Mouse (Mus musculus) embryo, embryonic 10 days (tissue): ENCODE measurements around the gene Rasl11a.

Source experiments
- DNase-seq: peaks from one replicate; pipeline ENCODE4 v3.0.0-alpha.2; 2015; ENCODE audit warnings: low spot score

The Rasl11a gene

DNA sequence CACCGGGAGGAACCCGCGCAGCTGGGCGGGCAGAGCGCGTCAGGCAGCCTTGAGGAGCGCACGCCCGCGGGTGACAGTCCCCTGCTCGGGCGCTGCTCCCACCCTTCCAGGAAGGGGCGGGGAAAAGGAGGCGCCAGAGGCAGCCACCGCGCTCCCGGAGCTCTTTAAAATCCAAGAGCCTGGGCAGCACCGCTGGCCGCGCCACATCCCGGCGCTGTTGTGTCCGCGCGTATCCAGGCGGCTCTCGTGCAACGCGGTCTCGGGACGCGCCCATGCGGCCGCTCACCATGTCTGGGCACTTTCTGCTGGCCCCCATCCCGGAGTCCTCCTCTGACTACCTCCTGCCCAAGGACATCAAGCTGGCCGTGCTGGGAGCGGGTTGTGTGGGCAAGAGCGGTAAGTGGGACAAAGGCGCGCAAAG is at the start of gene Rasl11a:
TSS of gene Rasl11a (plus strand) at position 127 of the 421 bp plus-strand sequence.
- DNase-seq = peak; percentile 89

DNA sequence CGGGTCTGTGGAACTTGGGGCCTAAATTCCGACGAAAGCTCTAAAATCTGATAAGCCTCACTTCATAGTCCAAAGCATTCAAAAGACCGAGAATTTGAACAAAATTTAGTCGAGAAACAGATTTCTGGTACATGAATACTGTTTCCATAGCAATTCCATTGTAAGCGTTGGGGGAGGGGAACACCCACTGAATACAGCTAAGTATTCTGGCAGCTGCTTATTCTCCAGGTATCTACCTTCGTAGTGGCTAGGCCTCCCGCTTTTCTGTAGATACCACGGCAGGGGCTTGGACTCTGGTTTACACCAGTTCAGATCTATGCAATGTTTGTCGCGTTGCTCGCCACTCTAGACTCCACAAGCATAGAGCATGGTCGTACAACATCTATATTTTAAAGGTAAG is 49.1 kb upstream of the Rasl11a start:
- no peak for DNase-seq

DNA sequence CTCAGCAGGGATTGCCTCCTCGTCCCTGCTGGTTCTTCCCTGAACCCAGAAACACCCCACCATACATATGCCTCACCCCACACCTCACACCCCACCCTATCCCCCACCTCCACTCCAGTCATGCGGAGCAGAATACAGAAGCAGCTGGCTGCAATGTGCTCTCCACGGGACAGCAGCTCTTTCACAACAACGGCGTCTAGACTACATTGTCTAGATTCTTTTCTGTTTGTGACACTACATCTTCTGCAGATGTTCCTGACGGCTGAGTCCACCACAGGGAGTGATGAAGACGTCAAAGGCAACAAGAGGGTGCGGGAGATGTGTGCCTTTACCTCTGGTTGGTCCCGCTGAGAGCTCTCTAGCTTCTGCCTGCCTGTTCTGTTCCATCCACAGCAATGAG is 46.8 kb upstream of the Rasl11a start:
- no peak for DNase-seq

DNA sequence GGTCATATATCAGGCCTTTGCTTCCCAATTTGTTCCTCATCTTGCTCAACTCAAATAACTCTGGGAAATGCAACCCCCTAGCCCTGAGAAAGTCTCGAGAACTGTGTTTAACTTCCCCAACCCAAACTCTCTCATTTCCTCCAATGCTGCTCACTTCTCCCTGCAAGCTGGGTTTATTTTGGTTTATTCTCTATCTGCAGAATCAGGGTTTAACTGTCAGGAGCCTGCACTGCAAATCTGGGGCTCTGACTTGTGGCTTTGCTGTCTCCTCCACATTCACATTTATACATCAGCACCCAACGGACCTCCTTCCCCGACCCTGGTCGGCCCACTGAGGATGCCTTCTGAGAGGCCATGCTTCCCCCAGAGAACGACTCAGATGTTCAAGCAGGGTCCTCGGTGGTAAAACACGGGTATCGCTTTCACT is 38.9 kb upstream of the Rasl11a start:
- no peak for DNase-seq

DNA sequence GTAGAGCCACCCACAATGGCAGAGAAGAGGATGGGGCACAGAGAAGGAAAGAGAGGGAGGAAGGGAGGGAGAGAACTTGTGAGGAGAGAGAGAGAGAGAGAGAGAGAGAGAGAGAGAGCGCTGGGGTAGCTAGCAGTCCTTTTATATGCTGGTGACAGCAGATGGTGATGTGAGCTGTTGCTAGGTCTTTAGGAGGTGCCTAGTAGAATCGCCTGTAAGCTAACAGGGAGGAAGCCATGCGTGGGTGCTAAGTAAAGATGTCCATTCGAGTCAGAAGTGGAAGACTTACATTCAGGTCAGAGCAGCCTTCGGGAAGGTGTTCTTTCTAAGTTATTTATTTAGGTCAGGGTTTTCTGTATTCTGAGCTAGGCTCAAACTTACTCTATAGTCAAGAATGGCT is 34.9 kb upstream of the Rasl11a start:
- no peak for DNase-seq

DNA sequence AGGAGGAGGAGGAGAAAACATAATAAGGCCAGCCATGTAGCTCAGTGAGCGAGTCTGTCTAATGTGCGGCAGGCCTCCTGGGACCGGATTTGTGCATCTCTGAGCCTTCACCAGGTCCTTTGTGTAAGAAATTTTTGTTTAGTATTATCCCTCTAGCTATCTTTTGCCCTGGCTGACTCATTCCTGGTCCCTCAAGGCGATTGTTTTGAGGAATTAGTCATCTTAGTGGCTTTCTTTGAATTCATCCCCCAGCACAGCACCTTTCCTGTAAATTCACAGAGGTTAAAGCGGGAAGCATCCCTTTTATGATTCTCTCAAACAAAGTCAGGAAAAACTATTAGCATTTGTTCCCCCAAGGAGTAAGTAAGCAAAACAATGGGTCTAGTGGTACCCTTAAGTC is 32.0 kb upstream of the Rasl11a start:
- DNase-seq = no peak

DNA sequence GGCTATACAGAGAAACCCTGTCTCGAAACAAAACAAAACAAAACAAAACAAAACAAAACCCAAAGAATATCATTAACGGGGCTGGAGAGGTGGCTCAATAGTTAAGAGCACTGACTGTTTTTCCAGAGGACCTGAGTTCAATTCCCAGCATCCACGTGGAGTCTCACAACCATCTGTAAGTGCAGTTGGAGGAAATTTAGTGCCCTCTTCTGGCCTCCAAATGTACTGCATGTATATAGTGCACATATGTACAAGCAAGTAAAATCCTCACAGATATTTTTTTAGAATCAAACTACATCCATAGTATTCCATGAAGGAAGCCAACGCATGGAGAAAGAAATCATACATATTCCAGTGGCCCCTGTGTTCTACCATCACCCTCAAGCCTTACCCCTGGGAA is 31.4 kb upstream of the Rasl11a start:
- DNase-seq = no peak

DNA sequence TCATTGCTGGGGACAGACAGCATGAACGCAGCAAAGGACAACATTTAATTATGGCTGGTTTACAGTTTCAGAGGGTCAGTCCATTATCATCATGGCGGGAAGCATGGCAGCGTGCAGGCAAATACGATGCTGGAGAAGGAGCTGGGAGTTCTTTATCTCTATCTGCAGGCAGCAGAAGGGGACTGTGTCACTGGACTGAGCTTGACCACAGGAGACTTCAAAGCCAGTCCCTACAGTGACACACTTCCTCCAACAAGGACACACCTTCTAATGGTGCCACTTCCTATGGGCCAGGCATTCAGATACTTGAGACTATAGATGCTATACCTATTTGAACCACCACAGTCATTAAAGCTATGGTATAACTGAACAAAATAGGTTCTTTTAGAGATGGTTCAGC is 29.5 kb upstream of the Rasl11a start:
- no peak for DNase-seq

DNA sequence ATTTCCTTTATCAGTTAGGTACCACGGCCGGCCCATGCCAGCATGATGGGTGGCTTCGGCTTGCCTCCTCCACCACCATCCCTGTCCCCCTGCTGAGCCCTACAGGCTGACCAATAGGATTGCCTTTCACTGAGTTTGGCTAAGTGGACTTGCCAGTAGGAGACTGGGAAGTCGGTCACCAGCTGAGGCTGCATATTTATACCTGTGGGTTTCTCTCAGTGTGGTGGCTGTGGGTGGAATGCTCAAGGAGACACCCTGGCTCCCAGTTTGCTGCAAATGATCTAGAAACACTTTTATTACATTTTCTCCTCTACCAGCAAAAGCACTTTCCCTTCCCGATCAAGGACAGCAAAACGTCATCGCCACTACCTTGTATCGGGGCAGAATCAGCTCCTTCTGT is 27.3 kb upstream of the Rasl11a start:
- no peak for DNase-seq

DNA sequence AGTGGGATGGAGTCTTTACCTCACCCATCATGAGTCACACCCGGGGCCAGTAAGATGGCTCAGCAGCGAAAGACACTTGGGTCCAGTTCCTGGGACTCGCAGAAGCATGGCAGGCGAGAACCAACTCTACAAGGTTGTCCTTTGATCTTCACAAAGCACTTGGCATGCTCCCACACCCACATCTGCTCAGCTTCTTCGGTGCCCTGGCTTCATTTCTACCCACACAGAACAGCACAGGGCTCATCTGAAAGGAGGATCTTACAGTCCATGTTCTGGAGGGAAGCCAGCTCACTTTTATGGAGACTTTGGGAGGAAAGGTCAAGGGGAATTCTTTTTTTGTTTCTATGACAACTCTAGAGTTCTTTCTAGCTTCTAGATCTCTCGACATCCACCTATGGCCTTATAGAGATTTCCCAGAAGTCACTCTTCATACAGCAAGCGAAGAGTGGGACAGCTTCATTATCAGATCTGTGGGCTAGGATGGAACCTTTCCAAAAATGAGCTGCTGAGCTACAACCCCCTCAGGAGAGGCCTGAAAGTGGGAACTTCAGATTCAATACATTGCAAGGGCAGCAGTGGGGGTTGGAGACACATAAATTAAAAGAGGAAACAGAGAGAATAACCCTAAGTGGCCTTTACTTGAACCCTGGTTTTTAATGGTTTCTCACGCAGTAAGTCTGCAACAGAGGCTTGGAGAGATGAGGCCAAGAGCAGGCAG is 25.8 kb upstream of the Rasl11a start:
- no peak for DNase-seq

DNA sequence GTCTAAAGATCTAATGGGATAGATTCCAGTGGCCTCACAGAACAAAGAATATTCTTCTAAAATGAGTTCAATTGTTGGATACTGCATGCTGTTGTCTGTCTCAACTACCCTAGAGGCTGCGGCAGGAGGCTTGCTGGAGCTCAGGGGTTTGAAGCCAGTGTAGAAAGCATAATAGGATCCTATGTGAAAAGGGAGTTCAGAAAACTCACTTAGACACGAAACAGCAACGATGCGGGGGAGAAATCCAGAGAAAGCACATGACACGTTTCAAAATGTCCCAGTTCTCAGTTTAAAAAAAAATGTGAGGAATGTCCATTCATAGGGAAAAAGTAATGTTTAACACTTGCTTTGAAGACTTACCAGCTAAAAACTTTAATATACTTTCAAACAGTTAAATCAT is 21.9 kb upstream of the Rasl11a start:
- DNase-seq = no peak

DNA sequence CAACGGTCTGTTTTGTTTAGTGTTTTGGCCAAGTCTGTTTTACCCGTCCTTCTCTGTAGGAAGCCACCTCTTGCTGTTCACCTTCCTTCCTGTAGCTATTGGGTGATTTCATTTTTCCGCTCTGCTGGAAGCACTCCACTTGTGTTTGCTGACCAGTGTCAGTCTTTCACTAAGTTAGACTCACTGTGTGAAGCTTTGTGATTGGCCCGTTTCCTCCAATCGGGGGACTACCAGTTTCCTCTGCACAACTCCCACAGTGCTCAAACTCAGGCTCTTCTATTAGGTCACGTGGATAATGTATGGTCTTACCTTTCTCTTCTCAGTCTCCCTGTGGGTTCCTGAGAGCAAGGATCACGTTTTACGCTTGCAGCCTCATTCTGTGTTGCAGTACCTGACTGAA is 15.3 kb upstream of the Rasl11a start:
- no peak for DNase-seq

DNA sequence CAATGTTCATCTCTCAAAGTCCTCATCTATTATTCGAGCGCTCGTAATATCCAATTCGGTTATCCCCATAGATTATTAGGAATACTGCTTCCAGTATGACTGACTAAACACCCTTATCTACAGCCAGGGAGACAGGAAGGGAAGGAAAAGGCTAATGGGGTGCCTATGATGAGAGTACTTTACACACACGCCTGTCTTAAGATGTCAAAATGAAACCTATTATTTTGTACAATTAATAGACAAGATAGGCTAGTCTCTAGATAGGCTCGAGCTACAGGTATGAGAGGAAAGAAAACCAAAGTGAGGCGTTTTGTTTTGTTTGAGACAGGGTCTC is 12.5 kb upstream of the Rasl11a start:
- DNase-seq = no peak

DNA sequence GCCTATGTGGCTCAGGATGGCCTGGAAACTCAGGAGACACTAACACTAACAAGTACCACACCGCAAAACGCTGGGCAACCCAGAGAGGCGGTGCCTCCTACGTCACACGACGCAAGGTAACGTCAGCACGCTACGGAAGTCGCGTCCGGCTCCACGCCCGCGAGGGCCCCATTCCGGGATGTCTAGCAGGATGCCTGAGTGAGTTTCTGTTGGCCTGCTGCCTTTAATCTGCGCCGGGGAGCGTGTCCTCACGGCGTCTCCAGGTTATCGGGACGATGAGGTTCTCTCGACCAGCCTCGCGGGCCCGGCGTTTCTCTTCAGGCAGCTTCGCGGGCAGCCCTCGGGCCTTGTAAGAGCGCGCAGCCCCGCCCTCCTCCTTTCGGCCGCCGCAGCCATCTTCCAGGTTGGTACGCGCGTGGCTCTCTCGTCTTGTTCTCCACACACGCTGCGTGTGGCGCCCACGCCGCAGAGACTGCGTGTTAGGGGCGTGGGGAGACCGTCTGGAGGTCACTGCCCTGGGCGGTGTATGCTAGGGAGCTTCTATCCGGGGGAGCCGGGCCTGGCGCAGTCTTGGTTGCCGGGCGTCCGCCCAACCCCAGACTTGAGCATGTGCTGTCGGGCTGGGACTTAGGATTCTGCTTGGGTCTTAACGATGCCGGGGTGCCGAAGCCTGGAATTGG is 12.0 kb upstream of the Rasl11a start, which contains the start of gene Rpl21:
TSS of gene Rpl21 (plus strand) at position 122 of the 680 bp plus-strand sequence.
- DNase-seq = peak; percentile 99

DNA sequence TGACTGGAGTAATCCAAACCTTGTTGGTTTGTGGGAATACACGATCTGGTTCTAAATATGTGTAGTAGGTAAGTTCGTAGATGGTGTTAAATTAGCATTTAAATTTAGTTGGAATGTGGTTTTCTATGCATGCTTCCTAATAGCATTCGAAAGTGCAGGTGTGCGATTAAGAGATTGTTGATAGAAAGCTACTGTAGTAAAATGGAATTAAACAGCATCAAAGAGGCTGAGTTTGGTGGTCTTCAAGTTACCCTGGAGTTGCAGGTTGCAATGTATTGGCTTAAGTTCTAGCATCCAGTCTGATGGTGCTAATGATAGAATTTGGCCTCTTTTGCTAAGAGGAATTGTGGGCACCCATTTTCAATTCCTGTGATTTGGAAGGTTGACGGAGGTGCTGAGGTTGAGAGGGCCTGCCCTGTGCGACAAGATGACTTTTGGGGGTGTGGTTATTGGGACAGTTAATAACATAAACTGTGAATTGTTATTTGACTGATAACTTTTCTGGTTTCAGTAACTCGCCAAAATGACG is 11.1 kb upstream of the Rasl11a start:
- DNase-seq = no peak

DNA sequence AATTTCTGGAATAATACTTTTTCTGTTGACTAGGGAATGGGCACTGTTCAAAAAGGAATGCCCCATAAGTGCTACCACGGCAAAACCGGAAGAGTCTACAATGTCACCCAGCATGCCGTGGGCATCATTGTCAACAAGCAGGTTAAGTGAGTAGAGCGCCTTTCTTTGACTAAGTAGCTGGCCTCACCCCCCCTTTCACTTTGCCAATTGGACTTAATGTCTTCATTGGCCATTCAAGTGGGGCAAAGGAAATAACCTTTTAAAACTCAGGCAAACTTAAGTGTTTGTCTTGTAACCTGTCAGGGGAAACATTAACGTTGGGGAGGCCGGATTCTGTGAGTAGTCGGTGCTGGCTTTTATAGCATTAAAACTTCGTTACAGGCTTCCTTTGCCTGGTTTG is 9.9 kb upstream of the Rasl11a start:
- no peak for DNase-seq

DNA sequence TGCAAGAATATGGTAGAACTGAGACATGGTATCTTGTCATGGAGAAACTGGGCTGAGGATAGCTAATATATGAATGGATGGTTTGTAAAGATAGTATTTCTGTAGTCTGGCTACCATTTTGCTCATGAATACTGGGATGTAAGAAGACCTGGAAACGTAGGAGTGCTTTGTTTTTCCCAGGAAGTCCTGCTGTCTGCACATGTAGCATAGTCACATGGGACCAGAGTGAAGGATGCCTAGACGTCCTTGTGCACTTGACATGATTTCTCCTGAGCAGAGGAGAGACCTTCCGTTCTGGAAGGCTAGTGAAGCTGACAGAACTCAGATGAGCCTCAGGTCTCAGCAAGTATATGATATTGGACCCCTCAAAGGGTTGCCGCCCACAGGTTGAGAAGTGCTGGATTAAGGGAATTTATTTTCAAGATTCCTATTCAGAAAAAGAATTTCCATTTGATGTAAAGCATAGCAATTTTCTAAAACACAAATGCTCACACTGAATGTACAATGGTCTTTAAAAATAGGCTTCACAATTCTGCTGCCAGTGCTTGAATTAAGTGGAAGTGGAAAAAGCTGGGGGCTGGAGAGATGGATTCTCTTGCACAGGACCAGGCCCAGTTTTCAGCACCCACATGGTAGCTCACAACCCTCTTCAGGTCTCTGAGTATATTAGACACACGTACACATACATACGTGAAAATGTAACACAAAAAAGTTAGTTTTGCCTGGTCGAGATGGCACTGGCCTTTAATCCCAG is 6.7 kb upstream of the Rasl11a start:
- no peak for DNase-seq

DNA sequence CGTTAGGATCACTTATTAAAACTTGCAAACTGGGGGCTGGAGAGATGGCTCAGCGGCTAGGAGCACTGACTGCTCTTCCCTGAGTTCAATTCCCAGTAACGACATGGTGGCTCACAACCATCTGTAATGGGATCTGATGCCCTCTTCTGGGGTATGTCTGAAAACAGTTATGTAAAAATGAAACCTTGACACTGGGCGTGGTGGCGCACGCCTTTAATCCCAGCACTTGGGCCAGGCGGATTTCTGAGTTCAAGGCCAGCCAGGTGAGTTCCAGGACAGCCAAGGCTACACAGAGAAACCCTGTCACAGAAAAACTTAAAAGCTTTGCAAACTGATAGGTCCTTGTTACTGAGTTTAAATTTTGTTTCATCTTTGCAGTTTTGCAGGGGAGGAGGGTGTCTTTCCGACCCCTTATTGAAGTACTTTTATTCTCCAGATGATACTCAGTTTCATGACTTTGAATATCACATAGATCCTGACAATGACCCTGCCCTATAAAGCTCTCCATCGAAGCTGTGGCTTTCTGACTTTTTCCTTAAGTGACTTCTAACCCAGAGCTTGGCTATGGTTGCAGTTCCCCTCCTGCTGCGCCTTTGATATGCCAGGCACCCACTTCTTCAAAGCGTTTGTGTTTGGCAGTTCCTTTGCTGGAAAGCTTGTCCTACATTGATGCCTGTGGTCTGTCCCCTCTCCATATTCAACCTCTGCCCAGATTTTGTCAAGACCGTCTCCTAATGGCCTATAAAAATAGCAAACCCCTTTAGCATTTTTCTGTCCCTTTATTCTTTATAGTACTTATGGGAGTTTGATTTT is 5.8 kb upstream of the Rasl11a start:
- no peak for DNase-seq

DNA sequence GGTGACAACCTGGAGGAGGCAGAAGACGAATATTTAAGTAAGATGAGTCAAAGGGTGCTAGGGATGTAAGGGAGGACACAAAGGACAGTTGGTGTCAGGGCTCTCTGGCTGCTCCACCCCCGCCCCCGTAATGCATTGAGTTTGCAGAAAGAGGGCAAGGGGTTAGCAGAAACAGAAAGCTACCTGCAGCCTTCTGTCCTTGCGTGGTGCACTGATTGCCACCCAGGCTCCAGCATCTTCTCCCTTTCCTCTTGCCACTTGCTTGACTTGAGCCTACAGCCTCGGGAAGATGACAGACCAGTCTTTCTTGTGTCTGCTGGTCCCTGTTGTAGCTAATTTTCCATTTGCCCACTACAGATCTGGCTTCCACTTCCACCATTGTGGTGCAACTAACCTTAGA is 5.1 kb upstream of the Rasl11a start:
- no peak for DNase-seq

DNA sequence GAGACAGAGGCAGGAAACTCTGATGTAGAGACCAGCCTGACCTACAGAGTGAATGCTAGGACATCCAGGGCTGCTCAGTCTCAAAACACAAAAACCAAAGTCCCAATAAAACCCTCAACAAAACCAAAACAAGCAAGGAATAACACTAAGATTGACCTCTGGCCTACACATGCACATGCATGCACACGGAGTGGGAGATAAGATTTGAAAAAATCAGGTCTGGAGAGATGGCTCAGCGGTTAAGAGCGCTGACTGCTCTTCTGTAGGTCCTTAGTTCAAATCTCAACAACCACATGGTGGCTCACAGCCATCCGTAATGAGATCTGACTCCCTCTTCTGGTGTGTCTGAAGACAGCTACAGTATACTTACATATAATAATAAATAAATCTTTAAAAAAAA is 4.4 kb upstream of the Rasl11a start:
- DNase-seq = no peak

DNA sequence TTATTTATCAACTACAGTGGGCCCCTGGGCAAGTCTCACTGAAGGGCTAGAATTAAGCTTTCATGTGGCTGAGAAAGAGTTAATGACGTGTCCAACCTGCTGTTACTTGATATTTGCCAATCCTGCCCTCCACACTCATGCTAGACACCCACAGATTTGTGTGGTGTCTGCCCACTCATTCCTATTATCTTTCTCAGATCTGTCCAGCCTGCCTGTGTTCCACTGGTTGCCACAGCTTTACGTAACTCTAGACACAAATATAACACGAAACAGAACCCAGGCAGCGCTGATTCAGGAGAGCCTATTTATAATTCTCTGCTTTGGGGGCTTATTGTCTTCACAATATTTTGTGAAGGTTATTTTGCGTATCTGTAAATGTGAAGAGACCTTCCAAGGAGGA is 3.6 kb upstream of the Rasl11a start:
- DNase-seq = no peak

DNA sequence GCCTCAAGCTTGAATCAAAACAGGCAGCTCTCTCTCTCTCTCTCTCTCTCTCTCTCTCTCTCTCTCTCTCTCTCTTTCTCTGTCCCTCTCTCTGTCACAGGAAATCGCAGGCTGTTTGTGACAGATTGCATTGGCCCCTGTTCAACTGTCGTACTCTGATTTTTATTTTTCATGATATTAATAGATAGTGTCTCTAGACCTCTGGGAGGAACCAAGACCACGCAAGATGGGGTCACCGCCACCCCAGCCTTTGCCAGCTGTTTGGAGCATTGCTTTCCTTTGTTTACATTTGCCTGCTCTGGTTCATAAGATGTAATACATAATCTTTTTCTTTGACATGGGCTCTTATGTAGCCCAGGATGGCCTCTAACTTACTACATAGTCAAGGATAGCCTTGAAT is 2.9 kb upstream of the Rasl11a start:
- no peak for DNase-seq
